Mouse (Mus musculus): ENCODE results near the gene Slc5a4a. TPM values are rescaled to one million over a fixed set of nuclear protein-coding genes. Genes with fewer than 3 reads are reported as not detected.
A peak's percentile ranks its signal among the peaks of the same experiment; 100 is the strongest.

The Slc5a4a gene
- polyA plus RNA-seq, 1 experiment from 2014 or later, result not detected

GRCm38 (mm10) chr10:76174899-76175298, 27.6 kb downstream of the Slc5a4a start:
- H3K27ac ChIP-seq, result no peak overlapping the region
- H3K4me3 ChIP-seq, result no peak overlapping the region
- no peaks in the 10 kb centered on the region for H3K4me1 ChIP-seq
- H3K36me3 ChIP-seq, result no peaks in the 10 kb centered on the region
- 52% methylated on average over 2 of the region's 2 CpGs for WGBS
- H3K9ac ChIP-seq, result no peak overlapping the region
- H3K27me3 ChIP-seq, result no peaks in the 10 kb centered on the region
- no peak overlapping the region for H3K4me2 ChIP-seq
- H3K9me3 ChIP-seq, result no peaks in the 10 kb centered on the region
- no peak for ATAC-seq (ENCODE audit: insufficient number of reproducible peaks, insufficient read depth, low FRiP score, low TSS enrichment, low read depth)

DNA sequence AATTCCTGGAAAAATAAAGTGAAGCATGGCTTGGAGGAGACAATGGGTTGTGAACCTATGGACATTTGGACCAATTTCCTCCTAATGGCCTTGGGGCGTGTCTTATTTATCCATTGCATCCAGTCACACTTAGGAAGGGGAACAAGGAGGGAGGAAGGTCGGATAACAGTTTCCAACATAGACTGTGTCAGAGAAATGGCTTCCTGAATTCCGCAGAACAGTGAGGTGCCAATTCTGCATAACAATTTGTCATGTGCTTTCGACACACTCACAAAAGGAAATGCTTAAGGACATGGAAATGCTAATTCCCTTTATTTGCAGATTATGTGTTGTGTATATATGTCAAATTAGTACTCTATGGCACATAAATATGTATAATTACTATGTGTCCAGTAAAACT, 38.0 kb downstream of the Slc5a4a start:
- Histone ChIP-seq H3K36me3 (no peaks in the 10 kb centered on the region), H3K4me2 (no peak overlapping the region), H3K27me3 (no peaks in the 10 kb centered on the region), H3K9me3 (no peaks in the 10 kb centered on the region), H3K4me1 (no peaks in the 10 kb centered on the region), H3K4me3 (no peak overlapping the region), H3K27ac (no peak overlapping the region), H3K9ac (no peak overlapping the region)
- WGBS, result 73% methylated on average over 4 of the region's 4 CpGs
- ATAC-seq (ENCODE audit: insufficient number of reproducible peaks, insufficient read depth, low FRiP score, low TSS enrichment, low read depth), result no peak

DNA sequence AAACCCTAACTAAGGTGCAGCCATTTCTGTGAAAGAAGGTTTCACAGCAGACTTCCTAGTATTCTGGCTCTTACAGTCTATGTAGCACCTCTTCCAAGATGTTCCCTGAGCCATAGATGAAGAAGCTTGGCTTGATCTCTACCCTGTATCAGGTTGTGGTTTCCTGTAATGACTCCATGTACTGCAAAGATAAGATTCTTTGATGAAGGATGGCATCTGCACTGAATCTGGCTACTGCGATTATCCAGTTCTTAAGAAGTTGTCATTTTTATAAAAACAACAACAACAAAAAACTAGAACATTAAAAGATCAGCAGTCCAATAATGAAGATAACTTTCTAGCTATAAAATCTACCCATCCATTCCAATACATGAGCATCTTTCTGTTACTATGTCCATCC, 40.8 kb downstream of the Slc5a4a start:
- H3K9ac ChIP-seq, result no peak overlapping the region
- no peaks in the 10 kb centered on the region for H3K27me3 ChIP-seq
- H3K27ac ChIP-seq, result no peak overlapping the region
- ATAC-seq (ENCODE audit: insufficient number of reproducible peaks, insufficient read depth, low FRiP score, low TSS enrichment, low read depth), result no peak
- H3K36me3 ChIP-seq, result no peaks in the 10 kb centered on the region
- H3K4me2 ChIP-seq, result no peak overlapping the region
- 92% methylated on average over 1 of the region's 1 CpGs for WGBS
- H3K4me3 ChIP-seq, result no peak overlapping the region
- H3K4me1 ChIP-seq, result no peaks in the 10 kb centered on the region
- no peaks in the 10 kb centered on the region for H3K9me3 ChIP-seq

DNA sequence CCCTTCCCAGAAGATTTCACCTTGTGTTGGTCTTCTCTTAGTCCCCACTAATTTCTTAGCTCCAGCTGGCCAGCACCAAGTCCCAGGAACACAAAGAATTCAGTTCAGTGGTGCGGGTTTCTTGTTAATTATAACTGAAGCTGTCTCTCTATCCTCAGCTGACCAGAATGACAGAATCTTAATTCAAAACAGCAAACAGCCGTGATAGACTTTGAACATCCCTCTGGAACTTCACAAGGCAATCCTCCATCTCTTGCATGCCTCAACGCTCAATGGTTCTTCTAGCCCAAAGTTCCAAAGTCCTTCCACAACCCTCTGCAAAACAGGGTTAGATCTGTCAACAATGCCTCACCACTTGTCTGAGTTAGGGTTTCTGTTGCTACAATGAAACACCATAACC, 54.2 kb downstream of the Slc5a4a start:
- Histone ChIP-seq H3K27ac (no peak overlapping the region), H3K36me3 (peaks cover 2% of the 10 kb centered on the region; the same call in 1 of the 2 replicates), H3K9ac (no peak overlapping the region), H3K9me3 (no peaks in the 10 kb centered on the region), H3K4me2 (no peak overlapping the region), H3K27me3 (no peaks in the 10 kb centered on the region), H3K4me1 (peaks cover 4% of the 10 kb centered on the region; the same call in 1 of the 2 replicates), H3K4me3 (no peak overlapping the region)
- 77% methylated on average over 3 of the region's 3 CpGs for WGBS
- ATAC-seq (ENCODE audit: insufficient number of reproducible peaks, insufficient read depth, low FRiP score, low TSS enrichment, low read depth), result no peak

GRCm38 (mm10) chr10:76201978-76202377, 54.7 kb downstream of the Slc5a4a start:
- no peak overlapping the region for H3K4me3 ChIP-seq
- ATAC-seq (ENCODE audit: insufficient number of reproducible peaks, insufficient read depth, low FRiP score, low TSS enrichment, low read depth), result no peak
- no peak overlapping the region for H3K27ac ChIP-seq
- WGBS, result 13% methylated on average over 7 of the region's 7 CpGs
- H3K9me3 ChIP-seq, result no peaks in the 10 kb centered on the region
- peaks cover 7% of the 10 kb centered on the region; the same call in 1 of the 2 replicates for H3K36me3 ChIP-seq
- H3K9ac ChIP-seq, result no peak overlapping the region
- H3K4me2 ChIP-seq, result no peak overlapping the region
- H3K27me3 ChIP-seq, result no peaks in the 10 kb centered on the region
- H3K4me1 ChIP-seq, result peaks cover 4% of the 10 kb centered on the region; the same call in 1 of the 2 replicates

GRCm38 (mm10) chr10:76203798-76204283, 56.6 kb downstream of the Slc5a4a start:
- peak overlapping the region; percentile 67 for H3K9ac ChIP-seq
- no peak for ATAC-seq (ENCODE audit: insufficient number of reproducible peaks, insufficient read depth, low FRiP score, low TSS enrichment, low read depth)
- H3K27me3 ChIP-seq, result no peaks in the 10 kb centered on the region
- 20% methylated on average over 18 of the region's 18 CpGs for WGBS
- peak overlapping the region; percentile 38 for H3K4me3 ChIP-seq
- no peak overlapping the region for H3K27ac ChIP-seq
- H3K4me1 ChIP-seq, result peaks cover 4% of the 10 kb centered on the region; the same call in 1 of the 2 replicates
- peaks cover 24% of the 10 kb centered on the region for H3K36me3 ChIP-seq
- peak overlapping the region; percentile 60 for H3K4me2 ChIP-seq
- H3K9me3 ChIP-seq, result no peaks in the 10 kb centered on the region

DNA sequence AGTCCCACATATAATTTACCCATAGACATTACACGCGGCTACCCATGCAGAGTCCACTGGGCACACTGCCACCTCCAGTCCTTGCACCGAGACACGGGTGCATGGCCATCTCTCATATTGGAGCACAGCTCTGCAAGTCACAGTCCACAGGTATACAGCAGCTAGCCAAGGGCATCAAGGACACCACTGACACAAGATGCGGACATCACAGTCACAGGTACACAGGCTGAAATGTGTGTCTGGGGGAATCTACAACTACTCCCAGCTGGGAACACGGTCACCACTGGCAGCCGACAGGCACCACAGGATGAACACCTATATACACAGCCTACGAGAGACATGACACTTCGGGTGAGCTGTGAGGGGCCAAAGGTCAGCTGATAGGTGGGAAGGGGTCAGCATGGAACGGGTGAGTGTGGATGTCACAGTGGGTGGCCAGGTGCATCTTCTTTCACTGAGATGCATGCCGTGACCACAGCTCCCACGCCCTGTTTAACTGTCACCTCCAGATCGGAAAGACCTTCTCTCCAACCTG, 60.1 kb downstream of the Slc5a4a start:
- ATAC-seq (ENCODE audit: insufficient number of reproducible peaks, insufficient read depth, low FRiP score, low TSS enrichment, low read depth), result no peak
- Histone ChIP-seq H3K4me3 (no peak overlapping the region), H3K4me1 (peaks cover 4% of the 10 kb centered on the region; the same call in 1 of the 2 replicates), H3K36me3 (peaks cover 50% of the 10 kb centered on the region), H3K9me3 (no peaks in the 10 kb centered on the region), H3K4me2 (no peak overlapping the region), H3K27me3 (no peaks in the 10 kb centered on the region), H3K27ac (no peak overlapping the region), H3K9ac (no peak overlapping the region)
- WGBS, result 90% methylated on average over 13 of the region's 13 CpGs

GRCm38 (mm10) chr10:76209241-76209640, 62.0 kb downstream of the Slc5a4a start:
- H3K9ac ChIP-seq, result no peak overlapping the region
- no peak overlapping the region for H3K27ac ChIP-seq
- peaks cover under 1% of the 10 kb centered on the region; the same call in 1 of the 2 replicates for H3K9me3 ChIP-seq
- H3K4me1 ChIP-seq, result no peaks in the 10 kb centered on the region
- H3K4me2 ChIP-seq, result no peak overlapping the region
- WGBS, result 92% methylated on average over 8 of the region's 8 CpGs
- 0 out of 2 replicates have a peak, but pooled peaks have one; percentile 23 for ATAC-seq (ENCODE audit: insufficient number of reproducible peaks, insufficient read depth, low FRiP score, low TSS enrichment, low read depth)
- peaks cover 69% of the 10 kb centered on the region for H3K36me3 ChIP-seq
- H3K4me3 ChIP-seq, result no peak overlapping the region
- no peaks in the 10 kb centered on the region for H3K27me3 ChIP-seq

- Histone ChIP-seq H3K4me1 (no peaks in the 10 kb centered on the region), H3K27ac (no peak overlapping the region), H3K36me3 (peaks cover 85% of the 10 kb centered on the region), H3K4me2 (no peak overlapping the region), H3K9ac (no peak overlapping the region), H3K9me3 (peaks cover 12% of the 10 kb centered on the region), H3K4me3 (no peak overlapping the region), H3K27me3 (no peaks in the 10 kb centered on the region)
- no peak for ATAC-seq (ENCODE audit: insufficient number of reproducible peaks, insufficient read depth, low FRiP score, low TSS enrichment, low read depth)
- WGBS, result 95% methylated on average over 7 of the region's 7 CpGs
Measured at GRCm38 (mm10) chr10:76210806-76211205, 63.6 kb downstream of the Slc5a4a start.

GRCm38 (mm10) chr10:76212121-76212520, 64.9 kb downstream of the Slc5a4a start:
- H3K4me1 ChIP-seq, result no peaks in the 10 kb centered on the region
- 89% methylated on average over 6 of the region's 6 CpGs for WGBS
- H3K36me3 ChIP-seq, result peaks cover 89% of the 10 kb centered on the region
- H3K9ac ChIP-seq, result no peak overlapping the region
- H3K27ac ChIP-seq, result no peak overlapping the region
- H3K4me3 ChIP-seq, result no peak overlapping the region
- no peaks in the 10 kb centered on the region for H3K27me3 ChIP-seq
- no peak overlapping the region for H3K4me2 ChIP-seq
- ATAC-seq (ENCODE audit: insufficient number of reproducible peaks, insufficient read depth, low FRiP score, low TSS enrichment, low read depth), result no peak
- H3K9me3 ChIP-seq, result peaks cover 12% of the 10 kb centered on the region

- no peak overlapping the region for H3K4me3 ChIP-seq
- H3K9ac ChIP-seq, result no peak overlapping the region
- no peak overlapping the region for H3K27ac ChIP-seq
- no peak overlapping the region for H3K4me2 ChIP-seq
- ATAC-seq (ENCODE audit: insufficient number of reproducible peaks, insufficient read depth, low FRiP score, low TSS enrichment, low read depth), result no peak
- 90% methylated on average over 4 of the region's 4 CpGs for WGBS
- no peaks in the 10 kb centered on the region for H3K27me3 ChIP-seq
- H3K9me3 ChIP-seq, result peaks cover 12% of the 10 kb centered on the region
- peaks cover 85% of the 10 kb centered on the region for H3K36me3 ChIP-seq
- H3K4me1 ChIP-seq, result no peaks in the 10 kb centered on the region
Measured at GRCm38 (mm10) chr10:76214161-76214560, 66.9 kb downstream of the Slc5a4a start.

GRCm38 (mm10) chr10:76217056-76217455, 69.8 kb downstream of the Slc5a4a start:
- ATAC-seq (ENCODE audit: insufficient number of reproducible peaks, insufficient read depth, low FRiP score, low TSS enrichment, low read depth), result no peak
- WGBS, result 95% methylated on average over 17 of the region's 17 CpGs
- no peaks in the 10 kb centered on the region for H3K4me1 ChIP-seq
- peaks cover 85% of the 10 kb centered on the region for H3K36me3 ChIP-seq
- H3K27me3 ChIP-seq, result no peaks in the 10 kb centered on the region
- no peak overlapping the region for H3K9ac ChIP-seq
- peaks cover 12% of the 10 kb centered on the region for H3K9me3 ChIP-seq
- no peak overlapping the region for H3K4me3 ChIP-seq
- H3K27ac ChIP-seq, result no peak overlapping the region
- H3K4me2 ChIP-seq, result no peak overlapping the region

Measured in embryonic facial prominence, embryonic 13.5 days (tissue).